Mouse (Mus musculus): ENCODE results near the gene Tmub1. TPM values are rescaled to one million over a fixed set of nuclear protein-coding genes. Genes with fewer than 3 reads are reported as not detected.
A peak's percentile ranks its signal among the peaks of the same experiment; 100 is the strongest.

Gene Tmub1
- polyA plus RNA-seq, 2 experiments: 4.0 to 5.3 TPM

DNA sequence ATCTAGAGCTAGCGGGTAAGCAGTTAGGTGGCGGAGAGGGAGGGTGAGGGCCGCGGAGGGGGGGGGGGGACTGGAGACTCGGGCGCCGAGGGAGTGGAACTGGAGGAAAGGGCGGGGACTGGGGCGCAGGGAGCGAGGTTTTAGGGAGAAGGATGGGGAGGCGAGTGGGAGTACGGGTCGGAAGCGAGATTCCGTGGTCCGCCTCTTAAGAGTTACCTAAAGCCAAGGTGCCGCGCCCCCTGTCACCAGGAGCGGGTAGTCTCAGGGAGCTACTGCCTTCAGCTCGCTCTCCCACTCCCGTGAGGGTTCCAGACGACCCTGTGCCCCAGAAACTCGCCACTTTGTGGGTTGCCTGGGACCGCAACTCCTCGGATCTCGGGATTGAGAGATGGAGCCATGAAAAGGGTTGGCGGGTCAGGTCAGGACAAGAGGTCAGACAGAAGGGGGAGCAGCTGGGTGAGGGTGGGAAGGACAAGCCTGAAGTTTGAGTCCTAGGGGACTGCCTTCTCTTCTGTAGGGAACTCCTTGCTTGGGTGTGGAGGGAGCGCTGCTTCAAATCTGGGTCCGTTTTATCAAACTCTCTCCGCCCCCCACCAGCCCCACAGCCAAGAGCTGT lies 22.1 kb downstream of the Tmub1 start:
- H3K27me3 ChIP-seq (ENCODE audit: control insufficient read depth, insufficient read depth, low read length): no peaks in the 10 kb centered on the region
- TF ChIP-seq EP300 (IDR thresholded peaks at IDR 0.05; ENCODE audit: low read depth) (no peak), CTCF (IDR thresholded peaks at IDR 0.05; ENCODE audit: low read depth) (peak; percentile 51)
- H3K4me2 ChIP-seq (ENCODE audit: low read depth): peak overlapping the region; percentile 98
- peak overlapping the region; percentile 66 to 77 for H3K4me3 ChIP-seq (ENCODE audit: insufficient read depth in 1 of 2, low read depth in 2 of 2, low read length in 2 of 2)
- DNase-seq (ENCODE audit: low read depth in 3 of 3, low spot score in 3 of 3): peak in 1 of 3 experiments; percentile 35
- H3K9ac ChIP-seq (replicated peaks): peak overlapping the region; percentile 85
- H3K27ac ChIP-seq: no peak overlapping the region
- no peaks in the 10 kb centered on the region for H3K9me3 ChIP-seq (ENCODE audit: control insufficient read depth, low read length)
- H3K36me3 ChIP-seq (replicated peaks; ENCODE audit: control insufficient read depth, insufficient read depth, low read depth): no peaks in the 10 kb centered on the region; the same call in 1 of the 2 replicates
- H3K4me1 ChIP-seq (replicated peaks; ENCODE audit: control insufficient read depth in 2 of 2, insufficient read depth in 2 of 2, low read length in 1 of 2): peaks cover 21 to 28% of the 10 kb centered on the region in 2 experiments
- no peak for ATAC-seq (ENCODE audit: insufficient read depth)
- WGBS (ENCODE audit: insufficient replicate concordance): under 1% methylated on average over 27 of the region's 30 CpGs

DNA sequence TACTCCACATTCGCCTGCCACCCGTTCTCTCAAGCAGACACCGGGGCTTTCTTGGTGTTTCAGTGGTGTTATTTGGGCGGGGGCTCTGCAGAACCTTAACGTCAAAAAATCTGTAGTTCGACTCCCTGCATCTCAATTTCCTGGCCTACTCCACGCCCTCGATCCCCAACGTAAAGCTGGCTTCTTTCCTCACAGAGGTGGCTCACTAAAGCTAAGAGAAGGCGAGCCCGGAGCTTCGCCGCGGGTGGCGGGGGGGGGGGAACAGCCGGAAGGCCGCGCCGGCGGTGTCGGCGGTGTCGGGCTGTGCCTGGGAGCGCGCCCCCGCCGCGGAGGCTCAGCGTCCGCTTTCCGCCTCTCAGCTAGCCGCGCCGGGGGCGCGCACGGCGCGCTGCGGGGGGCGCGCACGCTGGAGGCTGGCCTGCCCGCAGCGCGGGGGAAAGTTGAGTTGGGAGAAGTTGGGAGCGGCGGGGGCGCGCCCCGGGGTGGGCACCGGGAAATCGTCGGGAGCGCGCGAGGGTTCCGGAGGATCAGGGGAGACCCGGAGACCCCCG lies 22.7 kb downstream of the Tmub1 start:
- Histone ChIP-seq H3K9ac (replicated peaks) (peak overlapping the region; percentile 85), H3K9me3 (ENCODE audit: control insufficient read depth, low read length) (no peaks in the 10 kb centered on the region), H3K27ac (peak overlapping the region; percentile 83), H3K4me3 (ENCODE audit: insufficient read depth in 1 of 2, low read depth in 2 of 2, low read length in 2 of 2) (peak overlapping the region; percentile 66 to 77), H3K27me3 (ENCODE audit: control insufficient read depth, insufficient read depth, low read length) (no peaks in the 10 kb centered on the region), H3K4me2 (ENCODE audit: low read depth) (peak overlapping the region; percentile 98), H3K36me3 (replicated peaks; ENCODE audit: control insufficient read depth, insufficient read depth, low read depth) (no peaks in the 10 kb centered on the region), H3K4me1 (replicated peaks; ENCODE audit: control insufficient read depth in 2 of 2, insufficient read depth in 2 of 2, low read length in 1 of 2) (peaks cover 21 to 28% of the 10 kb centered on the region in 2 experiments)
- DNase-seq (ENCODE audit: low read depth in 3 of 3, low spot score in 3 of 3): peak; percentile 71 to 80 (median 79)
- no peak for TF ChIP-seq EP300 (IDR thresholded peaks at IDR 0.05; ENCODE audit: low read depth)
- no peak for TF ChIP-seq CTCF (IDR thresholded peaks at IDR 0.05; ENCODE audit: low read depth)
- ATAC-seq (ENCODE audit: insufficient read depth): peak; percentile 64
- WGBS (ENCODE audit: insufficient replicate concordance): 1% methylated on average over 58 of the region's 60 CpGs

DNA sequence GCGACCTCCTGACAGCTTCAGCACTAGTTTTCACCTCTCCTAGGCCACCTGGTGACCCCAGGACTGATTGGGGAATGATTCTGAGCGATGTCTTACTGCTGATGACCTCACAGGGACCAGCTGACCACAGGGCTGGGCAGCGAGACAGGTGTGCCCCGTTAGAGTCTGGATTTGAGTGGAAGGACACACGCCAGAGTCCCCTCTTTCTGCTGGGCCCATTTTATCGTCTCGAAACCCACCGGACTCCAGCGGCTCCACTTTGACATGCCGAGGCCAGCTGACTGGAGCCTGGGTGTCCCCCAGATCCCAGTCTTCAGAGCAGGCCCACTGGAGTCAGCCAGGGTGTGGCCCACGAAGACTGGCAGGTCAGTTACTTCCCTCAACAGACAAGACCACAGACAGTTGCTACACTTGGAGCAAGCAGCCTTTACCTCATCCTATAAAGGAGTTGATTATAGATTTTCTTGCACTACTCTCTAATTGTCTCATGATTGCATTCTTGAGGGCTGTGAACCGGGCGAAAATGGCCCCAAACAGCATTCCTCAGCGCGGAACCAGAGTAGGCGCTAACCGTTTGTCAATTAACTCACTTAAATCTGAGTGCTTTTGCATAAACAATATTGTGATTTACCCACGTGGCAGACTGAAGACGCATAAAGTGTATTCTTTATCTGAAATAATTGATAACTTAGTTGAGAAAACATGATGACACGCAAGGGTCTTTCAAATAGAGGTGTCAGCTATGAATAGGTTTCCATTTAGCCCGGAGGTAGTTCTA lies 23.5 kb downstream of the Tmub1 start:
- peak overlapping the region; percentile 66 to 77 for H3K4me3 ChIP-seq (ENCODE audit: insufficient read depth in 1 of 2, low read depth in 2 of 2, low read length in 2 of 2)
- H3K4me2 ChIP-seq (ENCODE audit: low read depth): peak overlapping the region; percentile 98
- DNase-seq (ENCODE audit: low read depth in 3 of 3, low spot score in 3 of 3): peak in 1 of 3 experiments; percentile 33
- H3K27ac ChIP-seq: peak overlapping the region; percentile 83
- no peak for ATAC-seq (ENCODE audit: insufficient read depth)
- peak overlapping the region; percentile 85 for H3K9ac ChIP-seq (replicated peaks)
- H3K27me3 ChIP-seq (ENCODE audit: control insufficient read depth, insufficient read depth, low read length): no peaks in the 10 kb centered on the region
- H3K36me3 ChIP-seq (replicated peaks; ENCODE audit: control insufficient read depth, insufficient read depth, low read depth): no peaks in the 10 kb centered on the region
- H3K4me1 ChIP-seq (replicated peaks; ENCODE audit: control insufficient read depth in 2 of 2, insufficient read depth in 2 of 2, low read length in 1 of 2): peaks cover 21 to 28% of the 10 kb centered on the region in 2 experiments
- H3K9me3 ChIP-seq (ENCODE audit: control insufficient read depth, low read length): no peaks in the 10 kb centered on the region
- 11% methylated on average over 21 of the region's 21 CpGs for WGBS (ENCODE audit: insufficient replicate concordance)
- TF ChIP-seq EP300 (IDR thresholded peaks at IDR 0.05; ENCODE audit: low read depth) (no peak), CTCF (IDR thresholded peaks at IDR 0.05; ENCODE audit: low read depth) (no peak; the same call in 1 of the 2 replicates)

DNA sequence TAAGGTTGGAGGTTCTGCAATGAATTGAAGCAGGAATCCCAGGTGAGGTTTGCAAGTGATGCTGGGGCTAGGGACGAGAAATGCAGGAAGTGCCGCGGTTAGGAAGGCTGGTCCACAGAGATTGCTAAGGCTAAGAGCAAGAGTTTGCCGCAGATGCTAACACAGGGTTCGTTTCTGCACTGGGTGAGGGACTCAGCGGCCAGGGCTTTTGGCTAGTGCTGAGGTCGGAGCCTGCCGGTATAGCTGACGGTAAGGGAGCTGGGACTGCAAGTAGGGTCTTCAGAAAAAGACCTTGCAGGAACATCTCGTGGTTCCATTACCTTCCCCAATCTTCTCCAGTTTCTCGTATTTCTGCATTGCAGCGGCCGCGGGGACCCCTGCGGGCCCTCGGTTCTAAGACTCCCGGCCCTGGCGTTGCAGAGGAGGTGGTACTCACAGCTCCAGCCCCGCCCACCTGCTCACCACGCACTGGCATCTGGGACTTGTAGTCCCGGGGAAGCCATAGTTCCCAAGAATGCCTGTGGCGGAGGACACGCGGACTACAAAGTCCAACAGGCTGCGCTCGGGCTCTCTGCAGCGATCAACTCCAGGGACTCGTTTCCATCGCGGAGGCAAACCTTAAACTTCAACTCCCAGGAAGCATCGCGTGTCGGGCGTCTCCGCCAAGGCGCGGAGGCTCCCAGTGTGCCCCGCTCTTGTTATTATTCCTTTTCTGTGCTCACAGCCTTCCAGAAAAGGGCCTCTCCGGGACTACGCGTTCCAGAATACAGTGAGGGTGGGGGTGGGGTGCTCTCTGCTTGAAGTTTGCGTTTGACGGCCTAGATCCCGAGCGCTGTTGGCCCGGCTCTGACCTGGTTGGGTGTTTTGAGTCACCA lies 24.3 kb downstream of the Tmub1 start, which contains the start of the genes Cdk5 and Slc4a2:
Cdk5 (minus strand) TSS at position 402 of the 875 bp plus-strand sequence.
Slc4a2 (plus strand) TSS at position 709 of the 875 bp plus-strand sequence.
- Histone ChIP-seq H3K27ac (peak within 1 kb of the TSS; percentile 83), H3K36me3 (replicated peaks; ENCODE audit: control insufficient read depth, insufficient read depth, low read depth) (no peaks in the 10 kb centered on the region), H3K4me2 (ENCODE audit: low read depth) (peak within 1 kb of the TSS; percentile 98), H3K9ac (replicated peaks) (peak within 1 kb of the TSS; percentile 85), H3K4me1 (replicated peaks; ENCODE audit: control insufficient read depth in 2 of 2, insufficient read depth in 2 of 2, low read length in 1 of 2) (peaks cover 21 to 28% of the 10 kb centered on the region in 2 experiments), H3K9me3 (ENCODE audit: control insufficient read depth, low read length) (no peaks in the 10 kb centered on the region), H3K4me3 (ENCODE audit: insufficient read depth in 1 of 2, low read depth in 2 of 2, low read length in 2 of 2) (peak within 1 kb of the TSS; percentile 66 to 77), H3K27me3 (ENCODE audit: control insufficient read depth, insufficient read depth, low read length) (no peaks in the 10 kb centered on the region)
- DNase-seq (ENCODE audit: low read depth in 3 of 3, low spot score in 3 of 3) (peak; percentile 97 to 98 (median 98)), ATAC-seq (ENCODE audit: insufficient read depth) (peak; percentile 91)
- TF ChIP-seq CTCF (IDR thresholded peaks at IDR 0.05; ENCODE audit: low read depth) (no peak; the same call in 1 of the 2 replicates), EP300 (IDR thresholded peaks at IDR 0.05; ENCODE audit: low read depth) (no peak; the same call in 1 of the 2 replicates)
- WGBS (ENCODE audit: insufficient replicate concordance): under 1% methylated on average over 46 of the region's 46 CpGs

All from liver, embryonic 14.5 days (tissue).